Mouse (Mus musculus) G1E (cell line): ENCODE results near the gene Gse1.

ENCODE experiments used
- CTCF ChIP-seq: IDR thresholded peaks from 2 replicates; pipeline ENCODE4 v1.5.1; 2012; ENCODE audit warnings: low read depth, low read length, inconsistent platforms, mixed read lengths
- GATA1 ChIP-seq: IDR thresholded peaks from 2 replicates; pipeline ENCODE4 v1.6.1; 2012; ENCODE audit warnings: borderline replicate concordance, low read length, inconsistent platforms, mixed read lengths

DNA sequence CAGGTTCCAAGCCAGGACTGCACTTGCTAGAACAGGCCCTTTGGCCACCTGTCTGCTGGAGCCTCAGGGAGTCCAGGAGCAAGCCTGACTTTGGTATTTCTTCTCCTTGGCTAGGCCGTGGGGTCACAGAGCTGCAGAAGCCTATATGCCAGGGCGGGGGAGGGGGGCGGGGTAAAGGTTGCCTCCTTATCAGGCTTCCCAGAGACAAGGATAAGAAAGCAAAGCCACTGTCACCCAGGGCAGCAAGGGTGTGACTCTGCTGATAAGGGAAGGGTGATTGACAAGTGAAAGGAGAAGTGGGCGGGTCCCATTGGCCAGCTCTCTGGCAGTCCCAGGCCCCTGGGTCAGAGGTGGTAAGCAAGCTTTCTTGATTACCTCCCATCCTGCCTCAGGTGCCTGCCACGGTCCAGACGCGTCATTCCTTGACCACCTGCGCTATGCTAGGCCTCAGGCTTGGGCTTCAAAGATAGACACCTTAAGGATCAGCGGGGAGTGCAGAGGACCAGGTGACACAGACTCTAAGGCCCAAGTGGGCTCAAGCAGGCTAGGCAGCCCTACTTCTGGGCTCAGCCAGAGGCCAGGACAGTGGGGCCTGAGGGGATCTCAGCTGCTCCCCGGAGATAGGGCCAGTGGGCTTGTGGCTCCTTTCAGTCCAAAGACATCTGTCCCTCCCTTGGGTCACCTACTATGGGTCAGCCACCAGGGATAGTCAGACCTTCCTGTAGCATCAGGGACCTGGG lies 247.4 kb downstream of the Gse1 start:
- TF ChIP-seq GATA1 (no peak), CTCF (no peak)
